Mouse (Mus musculus) C2C12 (cell line): ENCODE measurements around the gene Gtsf1l.

Experiments used
- CTCF ChIP-seq: IDR thresholded peaks from one replicate; pipeline ENCODE4 v1.5.1; 2011; ENCODE audit not compliant: control insufficient read depth, insufficient read depth, insufficient read length
- MAX ChIP-seq: IDR thresholded peaks from one replicate; pipeline ENCODE4 v1.6.1; 2011; ENCODE audit warnings: mild to moderate bottlenecking, control low read depth
- MYOD1 ChIP-seq: IDR thresholded peaks from one replicate; pipeline ENCODE4 v1.6.1; 2011; ENCODE audit warnings: low read depth; ENCODE audit not compliant: control insufficient read depth, insufficient read length
- USF1 ChIP-seq: IDR thresholded peaks from one replicate; pipeline ENCODE4 v1.6.1; 2011; ENCODE audit warnings: low read depth, mild to moderate bottlenecking, control low read depth, moderate library complexity

DNA sequence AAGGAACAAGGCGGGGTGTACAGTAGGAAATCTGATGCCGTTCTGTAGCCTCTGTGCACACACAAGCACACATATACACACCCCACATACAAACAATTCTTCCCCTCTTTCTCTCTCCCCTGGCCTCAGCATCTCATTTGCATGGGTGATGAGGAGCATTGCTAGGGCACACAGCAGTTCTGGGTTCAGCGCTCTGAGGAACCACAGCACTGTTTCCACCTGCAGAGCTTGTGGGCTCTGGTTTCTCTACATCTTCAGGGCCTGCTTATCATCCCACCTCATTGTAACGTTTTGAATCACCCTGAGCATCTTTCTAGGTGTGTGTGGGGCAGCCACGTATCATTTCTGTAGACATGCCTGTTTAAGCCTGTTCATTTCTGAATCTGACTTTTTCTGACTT lies 43.2 kb upstream of the Gtsf1l start:
- TF ChIP-seq CTCF (no peak), USF1 (no peak), MYOD1 (no peak), MAX (no peak)
